Mouse (Mus musculus): ENCODE results near the gene Alkbh3. TPM values are rescaled to one million over a fixed set of nuclear protein-coding genes. Genes with fewer than 3 reads are reported as not detected.

Gene Alkbh3
- polyA plus RNA-seq, 1 experiment = 164 TPM

DNA sequence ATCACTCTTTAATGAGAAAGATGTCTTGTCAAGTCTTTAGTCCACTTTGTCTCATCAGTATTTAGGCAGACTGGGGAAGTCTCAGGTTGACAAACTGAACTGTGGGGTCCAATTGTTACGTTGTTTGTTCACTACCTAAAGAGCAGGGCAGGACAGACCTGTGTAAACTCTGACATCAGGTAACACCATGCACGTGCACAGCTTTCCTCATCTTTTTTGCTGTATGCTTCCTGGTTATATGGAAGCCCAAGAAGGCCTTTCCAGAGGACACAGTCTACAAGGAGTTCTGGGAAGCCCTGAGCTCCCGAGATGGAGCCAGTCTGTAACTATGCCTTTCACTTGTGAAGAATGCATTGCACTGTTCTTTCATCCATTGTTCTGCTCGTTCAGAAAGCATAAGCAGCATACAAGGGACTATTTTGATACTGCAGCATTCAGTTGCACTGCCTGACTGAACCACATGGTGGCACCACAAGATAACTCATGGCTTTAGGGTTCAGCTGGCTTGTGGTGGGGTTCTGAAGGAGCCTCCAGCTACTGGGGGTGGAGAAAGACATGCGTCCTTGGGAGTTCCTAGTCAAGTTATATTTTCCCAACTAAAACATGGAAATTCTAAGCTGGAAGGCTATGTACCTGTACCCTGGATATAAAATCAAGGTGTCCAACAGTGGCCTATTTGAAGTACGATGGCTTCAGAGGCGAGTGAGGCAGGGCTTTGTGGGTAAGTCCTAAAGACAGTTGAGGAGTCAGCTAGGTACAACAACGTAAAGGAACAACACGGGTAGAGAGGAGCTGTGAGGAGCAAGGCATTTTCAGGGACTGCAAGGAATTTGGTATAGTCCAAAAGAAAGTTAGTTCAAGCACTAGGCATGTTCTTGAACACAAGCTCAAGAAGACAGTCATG lies 25.1 kb upstream of the Alkbh3 start:
- Histone ChIP-seq H3K4me1 (ENCODE audit: control insufficient read depth, insufficient read depth, low read length) (no peaks in the 10 kb centered on the region), H3K36me3 (ENCODE audit: control insufficient read depth, insufficient read depth, low read length) (no peaks in the 10 kb centered on the region; the same call in 1 of the 2 replicates), H3K4me3 (ENCODE audit: control insufficient read depth, low read depth, low read length) (no peak overlapping the region), H3K27ac (ENCODE audit: control insufficient read depth, insufficient read depth, low read depth, low read length) (no peak overlapping the region), H3K27me3 (ENCODE audit: control insufficient read depth, insufficient read depth, low read length) (no peaks in the 10 kb centered on the region)
- no peak for TF ChIP-seq POLR2A (IDR thresholded peaks at IDR 0.05; ENCODE audit: control insufficient read depth, low read depth, low read length)
- TF ChIP-seq CTCF (IDR thresholded peaks at IDR 0.05; ENCODE audit: control insufficient read depth, insufficient read depth, insufficient replicate concordance, low read depth, low read length) = peak; percentile 41; the same call in 1 of the 2 replicates

DNA sequence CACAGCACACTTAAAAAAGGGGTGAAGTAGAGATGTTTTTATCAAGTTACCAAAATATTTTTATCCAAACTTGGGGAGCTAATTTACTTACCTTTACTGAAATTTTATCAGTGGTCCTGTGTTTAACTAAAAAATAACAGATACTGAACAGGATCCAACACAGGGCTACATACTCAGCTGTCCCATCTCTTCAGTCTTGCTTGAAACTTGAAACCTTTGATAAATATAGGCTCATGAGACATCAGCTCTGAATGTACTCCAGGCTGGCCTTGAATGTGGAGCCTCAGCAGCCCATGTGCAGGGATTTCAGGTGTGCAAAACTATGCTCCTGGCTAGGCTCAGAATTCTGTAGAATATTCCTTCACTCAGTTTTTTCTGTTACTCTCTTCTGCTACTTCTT lies 20.0 kb upstream of the Alkbh3 start:
- Histone ChIP-seq H3K36me3 (ENCODE audit: control insufficient read depth, insufficient read depth, low read length) (no peaks in the 10 kb centered on the region; the same call in 1 of the 2 replicates), H3K4me3 (ENCODE audit: control insufficient read depth, low read depth, low read length) (no peak overlapping the region), H3K4me1 (ENCODE audit: control insufficient read depth, insufficient read depth, low read length) (no peaks in the 10 kb centered on the region), H3K27me3 (ENCODE audit: control insufficient read depth, insufficient read depth, low read length) (no peaks in the 10 kb centered on the region), H3K27ac (ENCODE audit: control insufficient read depth, insufficient read depth, low read depth, low read length) (no peak overlapping the region)
- no peak for TF ChIP-seq CTCF (IDR thresholded peaks at IDR 0.05; ENCODE audit: control insufficient read depth, insufficient read depth, insufficient replicate concordance, low read depth, low read length)
- no peak for TF ChIP-seq POLR2A (IDR thresholded peaks at IDR 0.05; ENCODE audit: control insufficient read depth, low read depth, low read length)

DNA sequence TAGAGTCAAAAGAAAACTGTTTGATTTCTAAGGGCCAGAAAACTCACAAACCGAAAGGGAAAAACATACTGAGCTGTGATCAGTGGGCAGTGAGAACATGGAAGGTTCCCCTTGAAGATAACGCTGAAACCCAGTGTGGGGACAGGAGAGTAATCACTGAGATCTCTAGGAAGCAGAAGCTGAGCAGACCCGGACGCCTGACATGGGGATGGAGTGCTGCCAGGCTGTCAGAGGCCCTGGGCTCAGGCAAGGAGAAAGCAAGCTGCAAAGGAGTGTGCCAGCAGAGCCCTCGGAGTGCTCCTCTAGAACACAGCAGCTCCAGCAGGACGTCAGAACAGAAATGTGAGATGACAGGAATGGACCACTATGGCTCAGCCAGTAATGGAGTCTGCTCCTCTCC lies 14.0 kb upstream of the Alkbh3 start:
- no peaks in the 10 kb centered on the region for H3K36me3 ChIP-seq (ENCODE audit: control insufficient read depth, insufficient read depth, low read length)
- no peak for TF ChIP-seq CTCF (IDR thresholded peaks at IDR 0.05; ENCODE audit: control insufficient read depth, insufficient read depth, insufficient replicate concordance, low read depth, low read length)
- no peak for TF ChIP-seq POLR2A (IDR thresholded peaks at IDR 0.05; ENCODE audit: control insufficient read depth, low read depth, low read length)
- no peaks in the 10 kb centered on the region for H3K4me1 ChIP-seq (ENCODE audit: control insufficient read depth, insufficient read depth, low read length)
- H3K27me3 ChIP-seq (ENCODE audit: control insufficient read depth, insufficient read depth, low read length) = no peaks in the 10 kb centered on the region
- no peak overlapping the region for H3K27ac ChIP-seq (ENCODE audit: control insufficient read depth, insufficient read depth, low read depth, low read length)
- H3K4me3 ChIP-seq (ENCODE audit: control insufficient read depth, low read depth, low read length) = no peak overlapping the region

DNA sequence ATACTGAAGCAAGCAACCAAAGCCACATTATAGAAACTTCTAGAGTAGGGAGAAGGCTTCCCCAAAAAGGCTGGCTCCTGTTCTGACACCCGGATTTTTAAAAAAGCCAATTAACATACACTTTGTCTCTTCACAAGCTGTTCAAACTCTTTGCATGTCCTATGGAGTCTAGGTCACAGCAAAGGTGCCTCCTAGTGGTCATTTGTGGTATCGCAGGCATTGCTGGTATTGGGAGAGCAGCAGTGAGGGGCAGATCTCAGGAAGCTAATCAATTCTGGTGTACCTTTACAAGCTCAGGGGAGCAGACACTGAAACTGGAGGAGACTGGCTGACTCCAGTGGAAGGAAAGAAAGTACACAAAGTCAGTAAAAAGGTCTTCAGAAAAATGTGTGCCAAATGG lies 8.3 kb downstream of the Alkbh3 start:
- no peak overlapping the region for H3K27ac ChIP-seq (ENCODE audit: control insufficient read depth, insufficient read depth, low read depth, low read length)
- peaks cover 6% of the 10 kb centered on the region for H3K36me3 ChIP-seq (ENCODE audit: control insufficient read depth, insufficient read depth, low read length)
- H3K4me1 ChIP-seq (ENCODE audit: control insufficient read depth, insufficient read depth, low read length) = no peaks in the 10 kb centered on the region
- TF ChIP-seq POLR2A (IDR thresholded peaks at IDR 0.05; ENCODE audit: control insufficient read depth, low read depth, low read length) (no peak), CTCF (IDR thresholded peaks at IDR 0.05; ENCODE audit: control insufficient read depth, insufficient read depth, insufficient replicate concordance, low read depth, low read length) (peak; percentile 68; the same call in 1 of the 2 replicates)
- no peaks in the 10 kb centered on the region for H3K27me3 ChIP-seq (ENCODE audit: control insufficient read depth, insufficient read depth, low read length)
- no peak overlapping the region for H3K4me3 ChIP-seq (ENCODE audit: control insufficient read depth, low read depth, low read length)

DNA sequence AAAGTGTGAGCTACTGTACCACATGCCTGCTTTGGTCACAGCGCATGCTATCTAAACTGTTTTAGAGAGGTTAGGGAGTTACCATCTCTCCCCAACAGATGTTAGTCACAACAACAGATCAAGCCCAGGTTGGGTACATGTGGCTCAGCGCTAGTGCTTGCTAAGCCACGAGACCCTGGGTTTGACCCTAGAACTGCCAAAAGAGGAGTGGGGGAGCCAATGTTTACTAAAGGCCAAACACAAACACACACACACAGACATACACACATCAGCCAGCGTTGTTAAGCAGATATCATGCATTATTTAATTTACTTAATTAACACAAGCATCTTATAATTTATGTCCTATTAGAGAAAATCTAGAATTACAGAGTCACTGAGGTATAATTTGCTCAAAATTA lies 8.7 kb downstream of the Alkbh3 start:
- Histone ChIP-seq H3K4me1 (ENCODE audit: control insufficient read depth, insufficient read depth, low read length) (no peaks in the 10 kb centered on the region), H3K36me3 (ENCODE audit: control insufficient read depth, insufficient read depth, low read length) (peaks cover 6% of the 10 kb centered on the region), H3K4me3 (ENCODE audit: control insufficient read depth, low read depth, low read length) (no peak overlapping the region), H3K27ac (ENCODE audit: control insufficient read depth, insufficient read depth, low read depth, low read length) (no peak overlapping the region), H3K27me3 (ENCODE audit: control insufficient read depth, insufficient read depth, low read length) (no peaks in the 10 kb centered on the region)
- TF ChIP-seq CTCF (IDR thresholded peaks at IDR 0.05; ENCODE audit: control insufficient read depth, insufficient read depth, insufficient replicate concordance, low read depth, low read length) (no peak), POLR2A (IDR thresholded peaks at IDR 0.05; ENCODE audit: control insufficient read depth, low read depth, low read length) (no peak)

DNA sequence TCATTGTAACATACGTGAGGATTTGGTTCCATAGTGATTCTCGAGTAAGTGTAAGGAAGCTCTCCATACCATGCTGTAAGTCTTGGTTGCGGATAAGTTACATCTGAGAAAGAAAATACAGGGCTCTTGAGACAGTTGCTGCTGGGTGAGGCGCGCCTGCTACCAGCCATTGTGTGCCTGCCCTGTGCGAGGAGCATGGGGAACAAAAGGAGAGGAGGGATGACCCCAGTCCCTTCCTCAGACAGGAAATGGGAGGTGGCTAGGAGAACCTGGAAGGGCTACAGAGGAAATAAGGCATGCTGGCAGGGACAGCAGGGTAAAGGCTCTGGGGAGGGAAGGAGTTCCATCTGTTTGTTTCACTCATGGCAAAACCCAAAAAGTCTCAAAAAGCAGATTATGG lies 9.2 kb downstream of the Alkbh3 start:
- TF ChIP-seq POLR2A (IDR thresholded peaks at IDR 0.05; ENCODE audit: control insufficient read depth, low read depth, low read length) (no peak), CTCF (IDR thresholded peaks at IDR 0.05; ENCODE audit: control insufficient read depth, insufficient read depth, insufficient replicate concordance, low read depth, low read length) (no peak)
- H3K4me3 ChIP-seq (ENCODE audit: control insufficient read depth, low read depth, low read length) = no peak overlapping the region
- H3K4me1 ChIP-seq (ENCODE audit: control insufficient read depth, insufficient read depth, low read length) = no peaks in the 10 kb centered on the region
- peaks cover 4% of the 10 kb centered on the region for H3K36me3 ChIP-seq (ENCODE audit: control insufficient read depth, insufficient read depth, low read length)
- no peaks in the 10 kb centered on the region for H3K27me3 ChIP-seq (ENCODE audit: control insufficient read depth, insufficient read depth, low read length)
- H3K27ac ChIP-seq (ENCODE audit: control insufficient read depth, insufficient read depth, low read depth, low read length) = no peak overlapping the region

DNA sequence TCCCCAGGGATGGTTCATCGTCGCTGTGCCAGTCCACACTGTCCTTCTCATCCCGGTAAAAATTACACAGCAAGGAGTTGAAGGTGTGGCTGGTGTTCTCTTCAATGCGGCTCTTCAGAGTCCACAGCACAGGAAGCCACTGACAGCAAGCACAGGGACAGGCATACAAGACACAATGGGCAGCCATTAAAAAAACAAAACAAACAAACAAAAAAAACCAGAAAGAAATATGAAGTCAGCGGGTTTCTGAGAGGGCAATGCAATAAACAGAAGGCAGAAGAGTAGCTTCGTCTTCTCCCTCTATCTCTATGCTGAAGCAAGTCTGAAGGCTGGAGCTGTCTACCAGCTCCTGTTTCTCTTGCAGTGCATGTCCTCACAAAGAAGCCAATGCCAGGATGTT lies 14.4 kb downstream of the Alkbh3 start, which contains the start of gene Gm27027:
Gene Gm27027, minus strand, starts transcription at position 101 of the 400 bp plus-strand sequence.
- Histone ChIP-seq H3K27ac (ENCODE audit: control insufficient read depth, insufficient read depth, low read depth, low read length) (no peak within 1 kb of the TSS), H3K36me3 (ENCODE audit: control insufficient read depth, insufficient read depth, low read length) (peaks cover 7% of the 10 kb centered on the region), H3K4me3 (ENCODE audit: control insufficient read depth, low read depth, low read length) (no peak within 1 kb of the TSS), H3K4me1 (ENCODE audit: control insufficient read depth, insufficient read depth, low read length) (no peaks in the 10 kb centered on the region), H3K27me3 (ENCODE audit: control insufficient read depth, insufficient read depth, low read length) (no peaks in the 10 kb centered on the region)
- no peak for TF ChIP-seq POLR2A (IDR thresholded peaks at IDR 0.05; ENCODE audit: control insufficient read depth, low read depth, low read length)
- TF ChIP-seq CTCF (IDR thresholded peaks at IDR 0.05; ENCODE audit: control insufficient read depth, insufficient read depth, insufficient replicate concordance, low read depth, low read length) = no peak
